Mouse (Mus musculus) gastrocnemius, postnatal 36 days (tissue): ENCODE data around the gene Gm14685. TPM values are rescaled to one million over a fixed set of nuclear protein-coding genes. Genes with fewer than 3 reads are reported as not detected.
"Not testable (repeated sequence)": the region's sequence is repeated elsewhere in the genome, so short reads cannot be mapped to it uniquely, and the experiment has no call there.

Experiments used
- DNase-seq, 2 experiments: peaks; one replicate each; pipeline ENCODE4 v3.0.0; 2022
- intact Hi-C: fragments of 180-260 bp; cut with DNase I; formaldehyde crosslinking; loops from one replicate; pipeline ENCODE4 v1.15.1; 2025
- long read RNA-seq, 2 experiments: library from polyadenylated mRNA; stranded (forward); transcript quantifications; one replicate each; pipeline ENCODE4 v2.0.0; 2021
- total RNA-seq, 2 experiments: library from RNA; stranded (reverse); gene quantifications; 2 replicates each; pipeline ENCODE4 v1.2.3; 2021

The Gm14685 gene
- not detected for total RNA-seq
- long read RNA-seq, experiment 1 = 0 reads
- long read RNA-seq, experiment 2 = 0 reads

- intact Hi-C loops, DNase-seq: not testable (repeated sequence)
Measured at GRCm38 (mm10) chrX:73116747-73117146, at the start of gene Gm14685. Gene Gm14685, plus strand, starts transcription at chrX:73117047.

GRCm38 (mm10) chrX:73082267-73083055 lies 34.4 kb upstream of the Gm14685 start, which contains the start of gene Xlr4a:
Gene Xlr4a, minus strand, starts transcription at chrX:73082478.
- intact Hi-C loops, DNase-seq: not testable (repeated sequence)

- DNase-seq, intact Hi-C loops: not testable (repeated sequence)
Measured at GRCm38 (mm10) chrX:73096941-73097508, 19.8 kb upstream of the Gm14685 start, which contains the start of gene Xlr3a. Gene Xlr3a, minus strand, starts transcription at chrX:73097095.

- intact Hi-C loops, DNase-seq: not testable (repeated sequence)
Measured at GRCm38 (mm10) chrX:73122859-73123829, 6.3 kb downstream of the Gm14685 start.

GRCm38 (mm10) chrX:73143218-73143618 lies 26.4 kb downstream of the Gm14685 start:
- intact Hi-C loops, DNase-seq: not testable (repeated sequence)

GRCm38 (mm10) chrX:73148496-73148895 lies 31.6 kb downstream of the Gm14685 start, which contains the start of gene Xlr5b:
Gene Xlr5b, plus strand, starts transcription at chrX:73148796.
- DNase-seq, intact Hi-C loops: not testable (repeated sequence)

- intact Hi-C loops, DNase-seq: not testable (repeated sequence)
Measured at GRCm38 (mm10) chrX:73149350-73149749, 32.5 kb downstream of the Gm14685 start, which contains the start of gene DXBay18. Gene DXBay18, minus strand, starts transcription at chrX:73149450.

- intact Hi-C loops, DNase-seq: not testable (repeated sequence)
Measured at GRCm38 (mm10) chrX:73176889-73177288, 60.0 kb downstream of the Gm14685 start, which contains the start of gene Spin2d. Gene Spin2d, minus strand, starts transcription at chrX:73176989.

Other genes with a start within 250 kb of the Gm14685 start
- 10 to 100 TPM; 24.7 to 25.4 TPM for gene Cetn2, start 198.6 kb upstream of the Gm14685 start, total RNA-seq
- 1 to 10 TPM; 3.9 to 4.2 TPM for gene Nsdhl, start 198.5 kb upstream of the Gm14685 start, total RNA-seq
- gene Zfp185, start 129.7 kb upstream of the Gm14685 start, total RNA-seq = 1 to 10 TPM; 1.4 to 1.9 TPM
- under 1 TPM in 1 of 2 experiments, not detected in 1; 0.10 TPM for gene Pnma5, start 79.9 kb upstream of the Gm14685 start, total RNA-seq
- gene Pnma3, start 52.3 kb upstream of the Gm14685 start, total RNA-seq = not detected
- not detected for gene Xlr4a, start 34.6 kb upstream of the Gm14685 start, total RNA-seq
- under 1 TPM in 1 of 2 experiments, not detected in 1; 0.76 TPM for gene Xlr3a, start 20.0 kb upstream of the Gm14685 start, total RNA-seq
- gene Xlr5b, start 31.7 kb downstream of the Gm14685 start, total RNA-seq = not detected
- not detected for gene DXBay18, start 32.4 kb downstream of the Gm14685 start, total RNA-seq
- gene Spin2d, start 59.9 kb downstream of the Gm14685 start, total RNA-seq = not detected
- gene Xlr3b, start 75.2 kb downstream of the Gm14685 start, total RNA-seq = 1 to 10 TPM in 1 of 2 experiments, under 1 TPM in 1; 0.33 to 4.2 TPM
- gene Xlr4b, start 97.3 kb downstream of the Gm14685 start, total RNA-seq = under 1 TPM in 1 of 2 experiments, not detected in 1; 0.26 TPM
- gene F8a, start 111.2 kb downstream of the Gm14685 start, total RNA-seq = 1 to 10 TPM; 4.9 to 6.6 TPM
- gene Xlr4c, start 126.1 kb downstream of the Gm14685 start, total RNA-seq = under 1 TPM in 1 of 2 experiments, not detected in 1; 0.17 TPM
- not detected for gene Xlr3c, start 148.3 kb downstream of the Gm14685 start, total RNA-seq
- not detected for gene Xlr5a, start 175.9 kb downstream of the Gm14685 start, total RNA-seq
- gene Xlr5c, start 175.9 kb downstream of the Gm14685 start, total RNA-seq = not detected
- not detected for gene Gm45015, start 219.8 kb downstream of the Gm14685 start, total RNA-seq
- gene Zfp275, start 225.6 kb downstream of the Gm14685 start, total RNA-seq = 1 to 10 TPM; 4.4 to 5.6 TPM